Mouse (Mus musculus): ENCODE results near the gene Larp1b. TPM values are rescaled to one million over a fixed set of nuclear protein-coding genes. Genes with fewer than 3 reads are reported as not detected.

Larp1b gene
- total RNA-seq, 1 experiment from 2014 or later = 20.3 TPM

GRCm38 (mm10) chr3:41062758-41063157 is 113.1 kb downstream of the Larp1b start:
- no peak for ATAC-seq (replicated peaks in 1 of 2; ENCODE audit: insufficient read depth in 1 of 2, low FRiP score in 2 of 2, low TSS enrichment in 1 of 2, low read depth in 1 of 2, poor library complexity in 2 of 2, severe bottlenecking in 2 of 2)

GRCm38 (mm10) chr3:41065320-41065719 is 115.7 kb downstream of the Larp1b start:
- ATAC-seq (replicated peaks in 1 of 2; ENCODE audit: insufficient read depth in 1 of 2, low FRiP score in 2 of 2, low TSS enrichment in 1 of 2, low read depth in 1 of 2, poor library complexity in 2 of 2, severe bottlenecking in 2 of 2) = no peak

- ATAC-seq (replicated peaks in 1 of 2; ENCODE audit: insufficient read depth in 1 of 2, low FRiP score in 2 of 2, low TSS enrichment in 1 of 2, low read depth in 1 of 2, poor library complexity in 2 of 2, severe bottlenecking in 2 of 2) = no peak
Observed at GRCm38 (mm10) chr3:41070519-41070918, 120.9 kb downstream of the Larp1b start.

- ATAC-seq (replicated peaks in 1 of 2; ENCODE audit: insufficient read depth in 1 of 2, low FRiP score in 2 of 2, low TSS enrichment in 1 of 2, low read depth in 1 of 2, poor library complexity in 2 of 2, severe bottlenecking in 2 of 2) = no peak
Observed at GRCm38 (mm10) chr3:41075376-41075775, 125.7 kb downstream of the Larp1b start.

- ATAC-seq (replicated peaks in 1 of 2; ENCODE audit: insufficient read depth in 1 of 2, low FRiP score in 2 of 2, low TSS enrichment in 1 of 2, low read depth in 1 of 2, poor library complexity in 2 of 2, severe bottlenecking in 2 of 2) = no peak
Observed at GRCm38 (mm10) chr3:41078673-41079072, 129.0 kb downstream of the Larp1b start.

GRCm38 (mm10) chr3:41080724-41081123 is 131.1 kb downstream of the Larp1b start:
- ATAC-seq (replicated peaks in 1 of 2; ENCODE audit: insufficient read depth in 1 of 2, low FRiP score in 2 of 2, low TSS enrichment in 1 of 2, low read depth in 1 of 2, poor library complexity in 2 of 2, severe bottlenecking in 2 of 2) = no peak

- ATAC-seq (replicated peaks in 1 of 2; ENCODE audit: insufficient read depth in 1 of 2, low FRiP score in 2 of 2, low TSS enrichment in 1 of 2, low read depth in 1 of 2, poor library complexity in 2 of 2, severe bottlenecking in 2 of 2) = no peak; a peak in 1 of 4 replicates
Observed at GRCm38 (mm10) chr3:41081474-41082301, 132.1 kb downstream of the Larp1b start.

GRCm38 (mm10) chr3:41082520-41082884 is 132.9 kb downstream of the Larp1b start:
- no peak; a peak in 1 of 4 replicates for ATAC-seq (replicated peaks in 1 of 2; ENCODE audit: insufficient read depth in 1 of 2, low FRiP score in 2 of 2, low TSS enrichment in 1 of 2, low read depth in 1 of 2, poor library complexity in 2 of 2, severe bottlenecking in 2 of 2)

GRCm38 (mm10) chr3:41082885-41083789 is 133.5 kb downstream of the Larp1b start, which contains the start of gene Pgrmc2:
TSS of gene Pgrmc2 (minus strand) at chr3:41083046.
- ATAC-seq (replicated peaks in 1 of 2; ENCODE audit: insufficient read depth in 1 of 2, low FRiP score in 2 of 2, low TSS enrichment in 1 of 2, low read depth in 1 of 2, poor library complexity in 2 of 2, severe bottlenecking in 2 of 2) = peak; percentile 95

GRCm38 (mm10) chr3:41083790-41084112 is 134.1 kb downstream of the Larp1b start:
- ATAC-seq (replicated peaks in 1 of 2; ENCODE audit: insufficient read depth in 1 of 2, low FRiP score in 2 of 2, low TSS enrichment in 1 of 2, low read depth in 1 of 2, poor library complexity in 2 of 2, severe bottlenecking in 2 of 2) = 0 out of 4 replicates have a peak, but pooled peaks have one; percentile 4 to 5

- no peak for ATAC-seq (replicated peaks in 1 of 2; ENCODE audit: insufficient read depth in 1 of 2, low FRiP score in 2 of 2, low TSS enrichment in 1 of 2, low read depth in 1 of 2, poor library complexity in 2 of 2, severe bottlenecking in 2 of 2)
Observed at GRCm38 (mm10) chr3:41084421-41084820, 134.8 kb downstream of the Larp1b start.

- no peak for ATAC-seq (replicated peaks in 1 of 2; ENCODE audit: insufficient read depth in 1 of 2, low FRiP score in 2 of 2, low TSS enrichment in 1 of 2, low read depth in 1 of 2, poor library complexity in 2 of 2, severe bottlenecking in 2 of 2)
Observed at GRCm38 (mm10) chr3:41087071-41087470, 137.4 kb downstream of the Larp1b start.

Other genes with a start within 250 kb of the Larp1b start
- not detected in 2 replicates for gene Slc25a31, start 241.0 kb upstream of the Larp1b start, total RNA-seq (2017)
- gene Hspa4l, start 205.3 kb upstream of the Larp1b start, total RNA-seq (2017) = 41.6 and 49.2 TPM in 2 replicates
- gene Plk4, start 149.8 kb upstream of the Larp1b start, total RNA-seq (2017) = 59.2 and 60.2 TPM in 2 replicates
- gene Mfsd8, start 102.9 kb upstream of the Larp1b start, total RNA-seq (2017) = 5.4 and 8.9 TPM in 2 replicates
- gene Abhd18, start 102.9 kb upstream of the Larp1b start, total RNA-seq (2017) = 10.9 and 13.2 TPM in 2 replicates
- not detected in 2 replicates for gene 1700034I23Rik, start 47.3 kb upstream of the Larp1b start, total RNA-seq (2017)
- gene Pgrmc2, start 133.2 kb downstream of the Larp1b start, total RNA-seq (2017) = 16.5 and 17.0 TPM in 2 replicates